Mouse (Mus musculus) intestine, embryonic 14.5 days (tissue): ENCODE measurements at regions not wholly inside any gene's neighbourhood (a gene's known extent, or its start where the extent isn't known, plus 50 kb on each side); places are given as distances from the start of the nearest gene placed in this dataset.

Source experiments
- ATAC-seq: fragments of 200-750 bp; cut with Nextera tagmentation; replicated peaks from 2 replicates; pipeline ENCODE4 v1.8.0; 2017; ENCODE audit warnings: low read depth, moderate number of reproducible peaks, moderate TSS enrichment, moderate library complexity; ENCODE audit not compliant: low FRiP score, low TSS enrichment
- DNase-seq: peaks from one replicate; pipeline ENCODE4 v3.0.0-alpha.2; 2018; ENCODE audit warnings: low spot score
- H3K27ac ChIP-seq: fragments of 300-500 bp; sonication (generic); 2 replicates; pipeline ENCODE4 v1.5.1; 2014; ENCODE audit warnings: low read depth, mild to moderate bottlenecking, control low read depth
- H3K27me3 ChIP-seq: fragments of 300-500 bp; sonication (generic); replicated peaks from 2 replicates; pipeline ENCODE4 v1.6.1; 2014; ENCODE audit warnings: low read length, control low read depth; ENCODE audit not compliant: control insufficient read depth, insufficient read depth
- H3K36me3 ChIP-seq: fragments of 300-500 bp; sonication (generic); 2 replicates; pipeline ENCODE4 v1.6.1; 2014; ENCODE audit warnings: low read length, control low read depth; ENCODE audit not compliant: control insufficient read depth, insufficient read depth
- H3K4me1 ChIP-seq: fragments of 300-500 bp; sonication (generic); replicated peaks from 2 replicates; pipeline ENCODE4 v1.6.1; 2014; ENCODE audit warnings: low read length, control low read depth, mixed read lengths; ENCODE audit not compliant: control insufficient read depth, insufficient read depth
- H3K4me2 ChIP-seq: fragments of 300-500 bp; sonication (generic); 2 replicates; pipeline ENCODE4 v1.6.1; 2014; ENCODE audit warnings: low read length
- H3K4me3 ChIP-seq: fragments of 300-500 bp; sonication (generic); 2 replicates; pipeline ENCODE4 v1.5.1; 2014; ENCODE audit warnings: low read depth, low read length, control low read depth, mixed read lengths
- H3K9ac ChIP-seq: fragments of 300-500 bp; sonication (generic); 2 replicates; pipeline ENCODE4 v1.6.1; 2014; ENCODE audit warnings: mild to moderate bottlenecking, low read length
- H3K9me3 ChIP-seq: fragments of 300-500 bp; sonication (generic); 2 replicates; pipeline ENCODE4 v1.6.1; 2016; ENCODE audit warnings: low read length, control low read depth; ENCODE audit not compliant: control insufficient read depth
- WGBS: fragments of 180-500 bp; shearing (Covaris S2); extraction: QIAGEN DNeasy Blood & Tissue Kit; methylation state at CpG from one replicate; pipeline ENCODE4 v1.1.7; 2014; 5-methylcytosine and 5-hydroxymethylcytosine counted together

DNA sequence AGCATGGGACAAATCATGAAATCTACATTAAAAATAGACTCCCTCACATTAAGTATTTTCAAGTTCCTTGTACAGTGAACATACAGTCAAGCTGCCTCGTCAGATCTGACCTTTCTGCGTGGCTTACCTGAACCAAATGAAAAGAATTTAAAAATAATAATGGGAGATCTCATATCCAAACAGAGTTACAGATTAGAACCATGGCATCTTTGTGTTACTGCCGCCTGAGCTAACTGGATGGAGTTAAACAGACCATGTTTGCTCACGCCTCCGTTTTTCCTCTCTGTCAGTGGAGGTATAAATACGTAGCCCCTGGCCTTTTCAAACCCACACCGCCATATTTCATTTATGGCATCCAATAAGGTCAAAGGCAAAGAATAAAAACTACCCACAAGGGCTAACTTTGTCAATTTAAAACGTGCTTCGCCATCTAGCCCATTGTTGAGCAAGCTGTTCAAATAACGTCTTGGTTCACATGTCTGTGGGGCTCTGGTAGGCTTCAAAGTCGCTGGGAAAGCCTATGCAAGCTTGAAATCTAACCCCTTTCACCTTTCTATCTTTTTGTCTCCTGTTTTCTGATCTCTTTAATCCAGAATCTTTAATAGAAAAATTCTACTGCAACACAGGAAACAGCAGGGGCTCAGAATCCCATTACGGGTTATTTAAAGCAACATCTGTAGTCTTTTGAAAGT lies 378.6 kb upstream of the Sash1 start:
- Histone ChIP-seq H3K4me2 (no peak overlapping the region), H3K9ac (no peak overlapping the region), H3K4me3 (no peak overlapping the region), H3K4me1 (no peaks in the 10 kb centered on the region), H3K27ac (no peak overlapping the region), H3K9me3 (no peaks in the 10 kb centered on the region), H3K36me3 (no peaks in the 10 kb centered on the region), H3K27me3 (no peaks in the 10 kb centered on the region)
- DNase-seq (no peak), ATAC-seq (no peak)
- WGBS, result 57% methylated on average over 12 of the region's 12 CpGs

DNA sequence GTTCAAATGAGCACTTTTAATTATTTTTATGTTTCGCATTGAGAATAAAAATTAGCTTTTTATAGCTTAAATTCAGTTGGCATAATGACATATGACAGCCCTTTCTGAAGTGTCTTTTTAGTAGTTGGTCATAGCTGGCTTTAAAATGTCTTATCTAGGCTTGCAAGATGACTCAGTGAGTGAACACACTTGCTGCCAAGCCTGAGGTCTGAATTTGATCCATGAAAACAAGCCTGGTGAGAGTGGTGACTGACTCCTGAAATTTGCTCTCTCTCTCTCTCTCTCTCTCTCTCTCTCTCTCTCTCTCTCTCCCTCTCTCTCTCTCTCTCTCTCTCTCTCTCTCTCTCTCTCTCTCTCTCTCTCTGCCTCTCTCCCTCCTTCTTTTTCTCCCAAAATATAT lies 372.8 kb upstream of the Sash1 start:
- Histone ChIP-seq H3K9me3 (no peaks in the 10 kb centered on the region), H3K9ac (no peak overlapping the region), H3K36me3 (no peaks in the 10 kb centered on the region), H3K4me2 (no peak overlapping the region), H3K27me3 (no peaks in the 10 kb centered on the region), H3K27ac (no peak overlapping the region), H3K4me1 (no peaks in the 10 kb centered on the region), H3K4me3 (no peak overlapping the region)
- DNase-seq (no peak), ATAC-seq (no peak)
- 95% methylated on average over 1 of the region's 1 CpGs for WGBS

DNA sequence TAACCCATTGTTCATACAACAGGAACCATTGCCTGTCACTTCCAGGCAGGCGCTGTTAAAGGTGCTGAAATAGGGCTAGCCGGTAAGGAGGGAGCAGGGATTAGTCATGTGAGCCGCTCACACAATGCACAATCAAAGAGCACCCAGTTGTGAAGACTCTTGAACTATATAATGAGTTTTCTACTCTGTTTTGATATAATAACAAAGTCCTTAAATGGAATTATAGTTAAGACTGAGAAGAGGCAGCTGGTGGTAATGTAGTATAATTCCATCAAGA lies 367.0 kb upstream of the Sash1 start:
- H3K27me3 ChIP-seq, result no peaks in the 10 kb centered on the region
- no peak overlapping the region for H3K27ac ChIP-seq
- no peaks in the 10 kb centered on the region for H3K4me1 ChIP-seq
- no peak for ATAC-seq
- whole genome bisulfite sequencing, result 12% methylated on average over 3 of the region's 3 CpGs
- DNase-seq, result no peak
- H3K4me3 ChIP-seq, result no peak overlapping the region
- no peaks in the 10 kb centered on the region for H3K9me3 ChIP-seq
- no peak overlapping the region for H3K9ac ChIP-seq
- no peaks in the 10 kb centered on the region for H3K36me3 ChIP-seq
- no peak overlapping the region for H3K4me2 ChIP-seq

DNA sequence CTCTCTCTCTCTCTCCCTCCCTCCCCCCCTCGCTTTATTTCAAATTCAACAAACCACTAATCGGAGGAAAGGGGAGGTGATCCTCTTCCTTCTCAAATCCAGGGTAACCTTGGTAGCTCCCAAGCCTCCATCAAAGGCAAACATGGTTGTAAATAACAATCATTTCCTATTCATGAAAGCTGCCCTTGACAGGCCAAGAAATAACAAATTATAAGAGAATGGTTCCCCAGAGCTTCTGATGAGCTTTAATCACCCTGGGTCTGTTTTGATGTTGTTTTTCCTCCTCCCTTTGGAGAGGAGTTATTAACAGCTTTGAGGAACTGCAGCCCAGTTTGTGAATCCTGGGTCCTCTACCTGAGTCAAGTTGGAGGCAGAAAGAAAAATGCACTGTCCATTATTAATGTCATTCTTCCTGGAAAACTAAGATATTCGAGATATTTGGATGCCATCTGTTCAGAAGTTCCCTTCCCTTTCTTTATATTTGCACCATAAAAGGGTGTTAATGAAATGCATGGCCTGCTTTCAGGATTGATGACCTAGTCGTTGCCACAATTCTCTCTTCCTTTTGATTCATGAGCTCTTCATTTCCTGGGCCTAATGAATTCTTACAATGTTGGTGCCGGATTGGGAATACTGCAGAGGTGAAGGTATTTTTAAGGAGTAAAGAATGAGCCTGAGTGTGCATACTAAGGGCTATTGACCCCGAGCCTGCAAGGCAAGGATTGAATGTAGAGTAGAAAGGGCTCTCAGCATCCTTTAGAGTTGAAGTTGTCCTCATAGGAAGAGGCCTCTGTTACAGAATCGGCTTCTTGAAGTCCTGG lies 366.5 kb upstream of the Sash1 start:
- H3K9ac ChIP-seq, result no peak overlapping the region
- H3K36me3 ChIP-seq, result no peaks in the 10 kb centered on the region
- DNase-seq, result no peak
- ATAC-seq, result no peak
- WGBS, result 57% methylated on average over 7 of the region's 7 CpGs
- H3K4me1 ChIP-seq, result no peaks in the 10 kb centered on the region
- no peaks in the 10 kb centered on the region for H3K27me3 ChIP-seq
- H3K4me2 ChIP-seq, result no peak overlapping the region
- no peaks in the 10 kb centered on the region for H3K9me3 ChIP-seq
- no peak overlapping the region for H3K4me3 ChIP-seq
- H3K27ac ChIP-seq, result no peak overlapping the region

DNA sequence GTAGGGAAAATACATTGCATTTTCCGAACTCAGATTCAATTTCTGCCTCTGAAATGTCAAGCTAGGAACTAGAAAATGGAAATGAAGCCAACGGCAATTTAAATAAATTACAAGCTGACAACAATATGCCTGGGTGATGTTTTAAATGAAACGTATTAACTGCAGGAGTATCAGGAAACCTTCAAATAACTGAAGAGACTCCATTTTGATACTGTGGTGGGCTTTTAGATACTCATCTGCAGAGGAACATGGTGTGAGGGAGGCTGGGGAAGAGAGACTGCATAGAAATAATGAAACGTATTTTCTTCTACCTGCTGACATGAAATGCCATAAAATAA lies 357.4 kb upstream of the Sash1 start:
- no peak for ATAC-seq
- WGBS, result 80% methylated on average over 4 of the region's 4 CpGs

DNA sequence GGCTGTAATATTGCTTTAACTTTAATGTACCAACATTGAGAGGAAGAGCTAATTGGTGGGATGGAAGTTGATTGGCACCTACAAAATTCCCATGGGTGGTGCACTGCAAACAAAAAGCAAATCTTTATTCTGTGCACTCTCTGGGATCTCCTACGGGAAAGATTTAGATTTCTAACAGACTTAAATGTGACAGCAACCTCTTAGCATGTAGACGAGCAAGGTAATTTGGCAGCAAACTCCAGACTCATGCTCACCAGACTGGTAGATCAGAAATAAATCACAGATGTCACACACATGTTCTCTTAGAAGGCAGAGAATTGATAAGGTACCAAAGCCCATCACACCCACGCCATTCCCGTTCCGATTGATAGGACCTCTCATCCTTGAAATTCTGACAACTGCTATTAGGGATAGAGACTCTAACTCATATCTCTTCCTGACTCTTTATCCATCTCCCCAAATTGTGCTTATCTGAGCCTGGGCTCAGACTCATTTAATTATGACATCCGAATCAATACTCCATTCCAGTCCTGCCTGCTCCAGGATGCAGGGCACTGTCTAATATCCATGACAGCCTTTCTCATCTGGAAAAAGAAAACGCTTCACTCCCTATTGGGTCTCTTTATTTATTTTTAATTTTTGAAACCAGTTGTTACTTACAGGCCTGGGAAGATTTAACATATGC lies 356.9 kb upstream of the Sash1 start:
- Histone ChIP-seq H3K4me1 (peaks cover 2% of the 10 kb centered on the region; the same call in 1 of the 2 replicates), H3K9me3 (no peaks in the 10 kb centered on the region), H3K4me3 (no peak overlapping the region), H3K4me2 (no peak overlapping the region), H3K27me3 (no peaks in the 10 kb centered on the region), H3K36me3 (no peaks in the 10 kb centered on the region), H3K9ac (no peak overlapping the region), H3K27ac (no peak overlapping the region)
- ATAC-seq, result no peak
- no peak for DNase-seq
- WGBS, result 81% methylated on average over 7 of the region's 7 CpGs

More for the DNA sequence above, 357.4 kb upstream of the Sash1 start:
- Histone ChIP-seq H3K9ac (no peak overlapping the region), H3K36me3 (no peaks in the 10 kb centered on the region), H3K4me3 (no peak overlapping the region), H3K4me2 (no peak overlapping the region), H3K27ac (no peak overlapping the region), H3K4me1 (peaks cover 2% of the 10 kb centered on the region; the same call in 1 of the 2 replicates), H3K27me3 (no peaks in the 10 kb centered on the region), H3K9me3 (no peaks in the 10 kb centered on the region)
- no peak for DNase-seq

DNA sequence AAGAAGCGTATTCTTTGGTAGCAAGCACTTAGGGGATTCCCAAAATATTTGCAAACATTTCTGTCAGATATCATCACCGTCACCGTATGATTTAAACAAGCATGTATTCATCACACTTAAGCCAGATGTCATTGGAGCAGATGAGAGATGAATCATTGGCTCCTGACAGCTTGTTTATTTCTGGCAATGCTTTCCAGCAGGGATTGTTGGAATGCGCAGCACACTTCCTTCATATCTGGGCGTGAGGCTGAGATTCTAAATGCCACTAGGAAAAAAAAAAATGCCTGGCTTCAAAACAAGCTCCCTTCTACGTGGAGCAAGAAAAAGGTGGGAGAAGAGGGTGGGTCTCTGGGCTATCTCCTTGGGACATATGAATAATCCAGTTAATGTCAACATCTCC lies 354.1 kb upstream of the Sash1 start:
- Histone ChIP-seq H3K27ac (no peak overlapping the region), H3K36me3 (no peaks in the 10 kb centered on the region), H3K27me3 (no peaks in the 10 kb centered on the region), H3K4me1 (peaks cover 2% of the 10 kb centered on the region; the same call in 1 of the 2 replicates), H3K9ac (no peak overlapping the region), H3K9me3 (no peaks in the 10 kb centered on the region), H3K4me2 (no peak overlapping the region), H3K4me3 (no peak overlapping the region)
- 33% methylated on average over 6 of the region's 6 CpGs for WGBS
- DNase-seq (no peak), ATAC-seq (no peak)

DNA sequence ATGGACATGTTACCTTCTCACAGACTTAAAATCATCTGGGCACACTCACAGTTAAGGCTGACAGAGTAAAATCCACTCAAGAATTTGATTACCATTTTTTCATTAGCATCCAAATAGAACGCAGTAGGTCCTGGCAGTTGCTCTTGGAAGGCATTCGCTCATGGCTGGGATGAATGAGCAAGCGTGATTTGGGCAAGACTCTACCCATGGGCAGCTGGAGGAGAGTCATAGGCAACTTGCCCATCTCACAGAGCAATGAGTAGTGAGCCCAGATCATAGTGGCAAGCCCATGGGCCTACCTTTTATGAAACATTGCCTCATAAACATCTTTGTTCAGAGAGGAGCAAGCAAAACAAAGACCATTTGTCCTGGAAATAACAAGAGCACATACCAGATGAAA lies 345.9 kb upstream of the Sash1 start:
- DNase-seq (no peak), ATAC-seq (no peak)
- Histone ChIP-seq H3K4me2 (no peak overlapping the region), H3K9ac (no peak overlapping the region), H3K36me3 (no peaks in the 10 kb centered on the region), H3K4me1 (no peaks in the 10 kb centered on the region), H3K27me3 (no peaks in the 10 kb centered on the region), H3K9me3 (no peaks in the 10 kb centered on the region), H3K27ac (no peak overlapping the region), H3K4me3 (no peak overlapping the region)
- 92% methylated on average over 3 of the region's 3 CpGs for WGBS
